Mouse (Mus musculus) gastrocnemius, postnatal 14 days (tissue): ENCODE measurements around the gene Babam2. TPM values are rescaled to one million over a fixed set of nuclear protein-coding genes. Genes with fewer than 3 reads are reported as not detected.

Source experiments
- DNase-seq: peaks from one replicate; pipeline ENCODE4 v3.0.0; 2021; ENCODE audit warnings: mixed read lengths
- intact Hi-C: fragments of 180-260 bp; cut with DNase I; formaldehyde crosslinking; loops from one replicate; pipeline ENCODE4 v1.15.1; 2025; ENCODE audit warnings: low total_unique reads
- total RNA-seq, 2 experiments: library from RNA; stranded (reverse); gene quantifications; 2 replicates each; pipeline ENCODE4 v1.2.3; 2021

Gene Babam2
- total RNA-seq, 2 experiments from 2014 or later = 34.7 to 35.7 TPM

- intact Hi-C loops = no loop called here
- no peak for DNase-seq
Observed at GRCm38 (mm10) chr5:32078986-32079385, 381.5 kb downstream of the Babam2 start.

- intact Hi-C loops = no loop called here
- DNase-seq = peak; percentile 33
Observed at GRCm38 (mm10) chr5:32080490-32081219, 383.2 kb downstream of the Babam2 start.

- DNase-seq = peak; percentile 77
- intact Hi-C loops = no loop called here
Observed at GRCm38 (mm10) chr5:32084401-32084804, 386.9 kb downstream of the Babam2 start.

GRCm38 (mm10) chr5:32085566-32085965 lies 388.1 kb downstream of the Babam2 start:
- intact Hi-C loops = no loop called here
- DNase-seq = no peak

- intact Hi-C loops = no loop called here
- DNase-seq = no peak
Observed at GRCm38 (mm10) chr5:32085971-32086370, 388.5 kb downstream of the Babam2 start.

- intact Hi-C loops = no loop called here
- DNase-seq = no peak
Observed at GRCm38 (mm10) chr5:32086526-32087090, 389.1 kb downstream of the Babam2 start.

DNA sequence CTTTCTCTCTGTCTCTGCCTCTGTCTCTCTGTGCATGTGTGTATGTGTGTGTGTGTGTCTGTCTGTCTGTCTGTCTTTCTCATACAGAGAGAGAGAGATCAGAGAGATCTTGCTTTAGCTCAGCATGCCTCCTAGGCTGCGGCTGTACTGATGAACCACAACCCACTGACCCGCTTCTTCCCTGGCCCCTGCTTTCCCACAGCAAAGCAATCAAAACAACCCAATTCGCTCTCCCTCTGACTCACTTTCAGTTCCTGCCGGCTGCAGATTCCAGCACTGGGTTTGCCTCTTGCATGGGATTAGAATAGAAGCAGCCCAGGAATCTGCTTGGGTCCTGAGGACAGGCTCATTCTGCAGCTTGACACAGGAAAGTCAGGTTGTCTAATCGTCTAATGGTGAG lies 392.0 kb downstream of the Babam2 start:
- peak; percentile 41 for DNase-seq

GRCm38 (mm10) chr5:32092281-32092680 lies 394.8 kb downstream of the Babam2 start:
- intact Hi-C loops = no loop called here

More for the DNA sequence above, 392.0 kb downstream of the Babam2 start:
- intact Hi-C loops = no loop called here

DNA sequence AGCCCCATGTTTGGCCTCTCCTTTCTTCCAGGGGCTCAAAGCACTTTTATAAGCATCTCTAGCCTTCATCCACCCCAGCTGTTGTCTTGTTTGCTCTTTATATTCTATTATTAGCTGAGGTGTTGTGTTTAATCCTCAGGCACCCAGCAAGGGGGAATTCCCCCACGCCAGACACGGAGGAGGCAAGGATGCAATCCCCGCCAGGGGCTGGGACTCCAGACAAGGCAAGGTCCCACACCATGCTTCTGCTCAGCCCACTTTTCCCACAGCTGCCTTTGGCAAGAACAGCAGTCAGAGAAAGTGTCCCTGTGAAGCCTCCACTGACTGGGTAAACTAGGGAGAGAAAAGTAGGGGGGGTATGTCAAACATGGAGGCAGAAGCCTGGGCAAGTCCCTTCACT lies 401.2 kb downstream of the Babam2 start:
- intact Hi-C loops = no loop called here
- DNase-seq = no peak

More at GRCm38 (mm10) chr5:32092281-32092680, 394.8 kb downstream of the Babam2 start:
- no peak for DNase-seq

GRCm38 (mm10) chr5:32102484-32102883 lies 405.0 kb downstream of the Babam2 start:
- DNase-seq = peak; percentile 91
- intact Hi-C loops = no loop called here

DNA sequence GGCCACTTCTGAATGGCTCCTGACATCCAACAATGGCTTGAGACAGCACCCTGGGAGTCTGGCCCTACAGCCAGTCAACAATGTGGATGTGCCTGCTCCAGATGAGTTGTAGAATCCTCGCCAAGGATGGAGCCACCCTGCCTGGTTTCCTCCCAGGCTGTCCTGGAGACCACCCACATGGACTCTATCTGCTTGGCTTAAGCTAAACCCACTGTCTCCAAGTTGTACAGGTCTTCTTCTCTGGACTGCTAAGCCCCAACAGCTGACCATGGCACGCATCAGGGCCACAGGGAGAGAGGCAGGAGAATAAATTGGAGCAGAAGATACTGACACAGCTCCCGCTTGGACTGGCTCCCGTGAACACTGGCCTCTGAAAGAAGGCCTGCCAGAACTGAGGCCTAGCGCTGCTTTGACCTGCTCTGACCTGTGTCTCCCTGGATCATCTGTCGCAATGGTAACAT lies 405.5 kb downstream of the Babam2 start:
- intact Hi-C loops = no loop called here
- DNase-seq = peak; percentile 87

DNA sequence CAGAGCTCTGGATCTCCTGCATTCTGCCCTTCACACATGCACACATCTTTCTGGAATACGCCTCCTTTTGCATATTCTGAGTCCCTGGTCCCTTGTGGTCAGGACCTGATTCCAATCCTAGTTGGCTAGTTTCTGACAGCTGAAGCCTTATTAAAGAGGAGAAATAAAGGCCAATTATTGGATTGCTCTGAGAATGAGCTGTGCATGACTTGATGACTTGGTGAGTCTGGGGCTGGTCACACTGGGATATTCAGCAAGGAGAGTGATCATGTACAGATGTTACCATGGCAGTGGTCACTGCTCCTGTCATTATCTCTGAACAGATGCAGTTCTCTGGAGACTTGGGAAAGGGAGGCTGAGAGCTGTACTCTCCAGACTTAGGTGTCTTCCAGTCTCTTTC lies 406.1 kb downstream of the Babam2 start:
- DNase-seq = no peak
- intact Hi-C loops = no loop called here

DNA sequence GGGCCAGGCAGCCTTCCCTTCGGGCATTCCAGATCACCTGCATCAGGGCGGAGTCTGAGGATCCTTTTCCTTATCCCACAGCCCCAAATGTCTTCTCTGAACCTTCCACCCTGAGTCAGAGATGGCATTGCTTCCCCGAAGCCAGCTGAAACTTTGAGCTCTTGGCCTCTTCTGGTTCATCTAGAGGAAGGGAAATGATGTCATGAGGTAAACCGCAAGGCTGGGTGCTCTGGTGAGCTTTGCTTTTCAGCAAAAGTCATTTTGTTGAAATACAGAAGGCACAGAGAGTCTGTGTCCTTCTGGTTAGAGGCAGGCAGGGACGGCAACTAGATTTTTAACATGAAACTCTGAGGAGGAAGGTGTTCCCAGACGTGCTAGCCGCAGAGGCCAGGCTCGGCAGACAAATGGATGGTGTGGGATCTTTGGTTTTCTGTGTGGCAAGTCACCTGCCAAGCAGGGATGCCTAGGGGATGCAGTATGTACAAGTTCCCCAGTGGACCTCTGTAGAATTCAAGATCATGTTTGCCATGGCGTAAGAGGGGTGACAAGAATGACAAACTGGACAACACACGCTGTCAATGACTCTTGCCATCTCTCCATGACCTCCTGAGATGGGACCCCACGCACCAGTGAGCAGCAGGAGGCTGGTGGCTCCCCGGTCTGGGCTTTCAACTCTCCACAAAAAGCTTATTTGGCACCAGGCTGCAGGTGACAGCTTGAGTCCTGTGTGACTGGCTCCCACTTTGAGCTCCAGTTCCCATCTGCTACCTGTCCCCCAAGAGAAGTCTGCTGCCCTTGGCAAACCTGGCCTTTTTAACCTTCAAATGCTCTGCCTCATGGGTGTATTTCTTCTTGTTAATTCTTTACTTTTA lies 406.9 kb downstream of the Babam2 start:
- intact Hi-C loops = no loop called here

DNA sequence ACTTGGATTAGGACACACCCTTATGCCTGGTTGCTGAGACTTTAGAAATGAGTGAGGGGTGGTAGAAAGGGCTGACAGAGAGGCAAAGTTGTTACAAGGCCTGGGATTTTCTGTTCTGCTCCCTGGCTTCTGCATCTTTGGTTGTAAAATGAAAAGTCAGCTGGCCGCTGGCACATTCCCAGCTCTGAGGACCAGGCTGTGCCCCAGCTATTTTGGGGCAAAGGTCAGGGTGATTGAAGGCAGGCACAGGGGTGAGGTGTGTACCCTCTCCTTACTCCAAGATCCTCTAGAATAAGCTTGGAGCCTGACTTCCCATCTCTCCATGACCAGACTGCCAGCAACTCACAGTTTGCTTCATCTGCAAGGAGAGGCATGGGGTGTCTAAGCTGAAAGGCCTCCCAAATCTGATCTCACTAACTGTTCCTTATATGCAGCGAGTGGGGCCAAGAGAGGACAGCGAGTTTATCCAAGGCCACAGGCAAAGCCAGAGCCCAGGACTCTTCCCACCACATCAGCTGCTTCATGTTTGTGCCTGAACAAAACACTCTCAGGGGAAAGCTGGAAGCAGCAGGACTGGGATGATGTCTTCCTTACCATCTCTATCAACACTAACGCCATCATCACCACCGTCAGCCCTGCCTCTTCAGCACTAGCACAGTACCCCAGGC lies 409.1 kb downstream of the Babam2 start:
- DNase-seq = peak; percentile 52
- intact Hi-C loops = no loop called here

More for the DNA sequence above, 406.9 kb downstream of the Babam2 start:
- DNase-seq = no peak

DNA sequence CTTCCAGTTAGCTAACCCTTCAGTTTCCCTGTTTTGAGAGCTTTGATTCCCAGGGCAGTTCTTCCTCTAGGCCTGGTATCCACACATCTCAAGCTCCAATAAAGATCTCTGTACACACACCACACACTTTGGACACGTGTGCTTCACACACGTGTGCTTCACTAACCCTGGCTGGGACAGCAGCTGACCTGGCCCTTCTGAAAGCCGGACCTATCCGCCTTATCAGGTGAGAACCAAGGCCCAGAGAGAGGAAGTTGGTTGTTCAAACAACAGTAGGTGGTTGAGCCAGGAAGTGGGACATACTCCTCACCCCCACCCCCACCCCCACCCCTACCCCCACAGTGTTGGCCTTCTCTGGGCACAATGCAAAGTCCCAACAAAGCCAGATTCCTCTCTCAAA lies 413.2 kb downstream of the Babam2 start:
- intact Hi-C loops = no loop called here
- no peak for DNase-seq

DNA sequence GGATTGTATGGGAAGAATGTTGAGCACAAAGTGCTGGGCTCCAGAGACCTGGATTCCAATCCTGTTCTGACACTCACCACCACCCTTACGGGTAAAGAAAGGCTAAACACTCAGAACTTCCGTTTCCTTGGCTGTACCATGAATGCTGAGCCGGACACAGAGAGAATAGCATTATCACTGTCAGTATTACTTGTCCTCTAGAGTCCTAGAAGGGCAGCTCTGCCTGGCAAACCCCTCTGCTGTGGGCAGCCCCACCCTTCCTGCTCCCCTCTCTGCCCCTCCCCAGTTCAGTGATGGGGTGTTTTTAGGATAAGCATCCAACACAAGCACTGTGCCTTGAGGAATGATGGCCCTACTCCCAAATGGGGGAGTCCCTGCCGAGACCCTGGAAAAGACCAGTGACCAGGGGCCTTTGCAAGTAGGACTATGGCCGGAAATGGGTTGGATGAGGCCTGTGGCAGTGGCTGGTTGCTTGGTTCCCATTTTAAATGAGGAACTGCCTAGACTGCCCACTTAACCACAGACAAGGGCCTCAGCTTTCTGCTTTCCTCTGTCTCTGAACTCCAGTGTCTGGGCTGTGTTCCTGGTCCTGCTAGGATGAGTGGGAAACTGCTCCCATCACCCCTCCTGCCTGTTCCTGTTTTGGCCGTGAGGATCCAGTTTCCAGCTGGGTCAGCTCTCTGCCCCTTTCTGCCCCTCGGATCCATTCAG lies 414.9 kb downstream of the Babam2 start:
- DNase-seq = no peak
- intact Hi-C loops = no loop called here

GRCm38 (mm10) chr5:32120901-32121376 lies 423.5 kb downstream of the Babam2 start:
- DNase-seq = no peak
- intact Hi-C loops = no loop called here

GRCm38 (mm10) chr5:32121936-32122335 lies 424.5 kb downstream of the Babam2 start:
- intact Hi-C loops = no loop called here
- no peak for DNase-seq

DNA sequence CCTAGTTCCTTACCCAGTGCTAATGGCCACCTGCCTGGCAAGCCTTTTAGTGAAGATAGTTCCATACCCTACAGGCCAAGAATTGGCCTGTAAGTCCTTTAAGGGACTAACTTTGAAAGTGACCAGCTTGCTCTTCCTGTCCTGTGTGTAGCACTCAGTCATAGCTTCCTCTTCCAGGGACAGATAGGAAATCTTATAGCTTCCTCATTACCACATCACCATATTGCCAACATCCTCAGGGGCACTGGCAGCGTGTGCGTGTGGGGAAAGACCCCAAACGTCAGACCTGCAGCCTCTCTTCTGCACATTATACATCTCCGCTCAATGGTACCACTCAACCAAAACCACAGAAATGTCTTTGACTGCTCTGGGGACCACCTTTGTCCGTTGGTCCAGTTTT lies 424.9 kb downstream of the Babam2 start:
- no peak for DNase-seq
- intact Hi-C loops = no loop called here
